Mouse (Mus musculus) liver, embryonic 14.5 days (tissue): Measurements from ENCODE around the gene Trappc3.

Experiments
- CTCF ChIP-seq: IDR thresholded peaks from 2 replicates; pipeline ENCODE4 v1.5.1; 2016; ENCODE audit warnings: antibody characterized with exemption, low read depth, control low read depth
- EP300 ChIP-seq: IDR thresholded peaks from 2 replicates; pipeline ENCODE4 v1.6.1; 2016; ENCODE audit warnings: antibody characterized with exemption, low read depth

- no peak for TF ChIP-seq CTCF
- TF ChIP-seq EP300, result no peak
Measured at GRCm38 (mm10) chr4:126248261-126248868, 13.8 kb upstream of the Trappc3 start.
